Mouse (Mus musculus) limb, embryonic 10.5 days (tissue): ENCODE results near the gene Cux2. TPM values are rescaled to one million over a fixed set of nuclear protein-coding genes. Genes with fewer than 3 reads are reported as not detected.
A peak's percentile ranks its signal among the peaks of the same experiment; 100 is the strongest.

Experiments used
- DNase-seq: peaks from one replicate; pipeline ENCODE4 v3.0.0-alpha.2; 2017; ENCODE audit warnings: low spot score
- H3K27ac ChIP-seq: fragments of 300-500 bp; sonication (generic); 2 replicates; pipeline ENCODE4 v1.5.1; 2016; ENCODE audit warnings: mild to moderate bottlenecking
- H3K27me3 ChIP-seq: fragments of 300-500 bp; sonication (generic); 2 replicates; pipeline ENCODE4 v1.6.1; 2016; ENCODE audit warnings: low read depth, mild to moderate bottlenecking; ENCODE audit not compliant: poor library complexity, severe bottlenecking
- H3K36me3 ChIP-seq: fragments of 300-500 bp; sonication (generic); 2 replicates; pipeline ENCODE4 v1.6.1; 2016; ENCODE audit warnings: mild to moderate bottlenecking, moderate library complexity
- H3K4me1 ChIP-seq: fragments of 300-500 bp; sonication (generic); 2 replicates; pipeline ENCODE4 v1.6.1; 2016
- H3K4me3 ChIP-seq: fragments of 300-500 bp; sonication (generic); 2 replicates; pipeline ENCODE4 v1.5.1; 2016; ENCODE audit warnings: mild to moderate bottlenecking, moderate library complexity
- H3K9me3 ChIP-seq: fragments of 300-500 bp; sonication (generic); replicated peaks from 2 replicates; pipeline ENCODE4 v1.6.1; 2016; ENCODE audit warnings: mild to moderate bottlenecking
- WGBS: fragments of 180-500 bp; shearing (Covaris S2); methylation state at CpG from one replicate; pipeline ENCODE4 v1.1.7; 2016; 5-methylcytosine and 5-hydroxymethylcytosine counted together
- polyA plus RNA-seq: library from polyadenylated mRNA; unstranded; fragments of >200 nt; fragmentation: Nextera tagmentation; extraction: Ambion mirVana; gene quantifications from 2 replicates; pipeline ENCODE4 v1.2.1, GENCODE M21; 2016

Cux2 gene
- polyA plus RNA-seq, 1 experiment from 2014 or later = 4.4 TPM

GRCm38 (mm10) chr5:121913999-121914398 is 135.9 kb downstream of the Cux2 start:
- Histone ChIP-seq H3K27me3 (peaks cover 9% of the 10 kb centered on the region; the same call in 1 of the 2 replicates), H3K36me3 (no peaks in the 10 kb centered on the region), H3K9me3 (no peaks in the 10 kb centered on the region), H3K4me1 (peaks cover 26% of the 10 kb centered on the region), H3K27ac (peak overlapping the region; percentile 65), H3K4me3 (no peak overlapping the region)
- DNase-seq = no peak
- 46% methylated on average over 23 of the region's 23 CpGs for WGBS

- Histone ChIP-seq H3K9me3 (no peaks in the 10 kb centered on the region), H3K36me3 (no peaks in the 10 kb centered on the region), H3K4me3 (no peak overlapping the region), H3K4me1 (peaks cover 29% of the 10 kb centered on the region), H3K27ac (no peak overlapping the region), H3K27me3 (0 out of 2 replicates have a peak, but pooled peaks cover 14% of the 10 kb centered on the region)
- DNase-seq = no peak
- 86% methylated on average over 21 of the region's 21 CpGs for WGBS
Observed at GRCm38 (mm10) chr5:121909226-121909985, 140.5 kb downstream of the Cux2 start.

GRCm38 (mm10) chr5:121905671-121906070 is 144.2 kb downstream of the Cux2 start:
- peaks cover 38% of the 10 kb centered on the region for H3K4me1 ChIP-seq
- no peak overlapping the region for H3K27ac ChIP-seq
- 81% methylated on average over 17 of the region's 17 CpGs for WGBS
- no peak for DNase-seq
- H3K4me3 ChIP-seq = no peak overlapping the region
- H3K27me3 ChIP-seq = 0 out of 2 replicates have a peak, but pooled peaks cover 10% of the 10 kb centered on the region
- H3K36me3 ChIP-seq = no peaks in the 10 kb centered on the region
- no peaks in the 10 kb centered on the region for H3K9me3 ChIP-seq

- no peaks in the 10 kb centered on the region for H3K36me3 ChIP-seq
- H3K27ac ChIP-seq = no peak overlapping the region
- WGBS = 93% methylated on average over 14 of the region's 14 CpGs
- no peaks in the 10 kb centered on the region for H3K9me3 ChIP-seq
- DNase-seq = no peak
- H3K27me3 ChIP-seq = 0 out of 2 replicates have a peak, but pooled peaks cover 10% of the 10 kb centered on the region
- peaks cover 38% of the 10 kb centered on the region for H3K4me1 ChIP-seq
- H3K4me3 ChIP-seq = no peak overlapping the region
Observed at GRCm38 (mm10) chr5:121904799-121905198, 145.1 kb downstream of the Cux2 start.

DNA sequence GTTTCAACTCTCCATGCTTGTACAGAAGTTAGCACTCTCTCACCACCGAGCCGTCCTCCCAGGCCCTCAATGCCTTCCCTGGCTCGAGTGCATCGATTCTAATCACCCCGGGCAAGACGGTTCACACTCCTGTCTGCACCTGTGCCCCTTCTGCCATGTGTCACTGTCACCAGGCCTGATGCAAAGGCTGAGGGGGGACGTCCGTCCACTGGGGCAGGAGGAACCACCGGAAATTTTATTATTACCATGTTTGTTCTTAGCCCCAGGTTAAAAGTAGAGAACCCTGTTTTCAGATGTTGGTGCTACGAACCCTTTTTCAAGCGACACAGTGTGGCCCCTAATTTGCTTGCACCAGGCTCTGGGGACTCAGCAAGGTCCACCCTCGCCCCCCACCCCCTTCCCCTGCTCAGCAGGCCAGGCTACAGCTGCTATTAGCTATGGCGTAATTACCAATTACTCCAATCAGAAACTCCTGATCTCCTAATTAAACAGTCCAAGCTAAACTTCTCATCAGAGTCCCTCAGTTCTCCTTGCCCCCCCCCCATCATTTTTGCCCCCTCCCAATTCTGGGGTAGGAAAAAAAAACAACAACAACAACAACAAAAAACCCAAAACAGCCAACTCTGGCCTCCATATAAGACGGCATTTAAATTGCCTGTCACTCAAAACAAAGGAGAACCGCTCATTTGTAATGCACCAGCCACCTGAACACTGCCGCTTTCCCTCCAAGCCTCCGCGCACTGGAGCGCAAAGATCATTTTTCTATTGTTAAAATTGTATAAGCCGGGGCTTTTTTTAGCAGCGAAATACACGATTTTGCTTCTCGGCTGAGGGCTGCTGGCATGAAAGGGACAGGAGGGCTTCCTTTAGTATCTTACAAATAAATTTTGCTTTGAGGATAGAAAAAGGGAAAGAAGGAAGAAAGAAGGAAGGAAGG is 146.8 kb downstream of the Cux2 start:
- H3K4me3 ChIP-seq = no peak overlapping the region
- 0 out of 2 replicates have a peak overlapping the region, but pooled peaks have one; percentile 46 for H3K27ac ChIP-seq
- H3K27me3 ChIP-seq = 0 out of 2 replicates have a peak, but pooled peaks cover 4% of the 10 kb centered on the region
- no peak for DNase-seq
- no peaks in the 10 kb centered on the region for H3K9me3 ChIP-seq
- 58% methylated on average over 23 of the region's 23 CpGs for WGBS
- H3K4me1 ChIP-seq = peaks cover 27% of the 10 kb centered on the region
- H3K36me3 ChIP-seq = no peaks in the 10 kb centered on the region

- Histone ChIP-seq H3K9me3 (no peaks in the 10 kb centered on the region), H3K4me3 (no peak overlapping the region), H3K36me3 (no peaks in the 10 kb centered on the region), H3K27ac (0 out of 2 replicates have a peak overlapping the region, but pooled peaks have one; percentile 36), H3K4me1 (peaks cover 27% of the 10 kb centered on the region), H3K27me3 (peaks cover 20% of the 10 kb centered on the region; the same call in 1 of the 2 replicates)
- whole genome bisulfite sequencing = 67% methylated on average over 24 of the region's 24 CpGs
- DNase-seq = no peak
Observed at GRCm38 (mm10) chr5:121895117-121895756, 154.7 kb downstream of the Cux2 start.

- H3K27me3 ChIP-seq = peaks cover 20% of the 10 kb centered on the region; the same call in 1 of the 2 replicates
- H3K27ac ChIP-seq = 0 out of 2 replicates have a peak overlapping the region, but pooled peaks have one; percentile 36
- no peaks in the 10 kb centered on the region for H3K9me3 ChIP-seq
- no peak overlapping the region for H3K4me3 ChIP-seq
- H3K36me3 ChIP-seq = no peaks in the 10 kb centered on the region
- H3K4me1 ChIP-seq = peaks cover 33% of the 10 kb centered on the region
- 69% methylated on average over 10 of the region's 10 CpGs for WGBS
- no peak for DNase-seq
Observed at GRCm38 (mm10) chr5:121894647-121895046, 155.3 kb downstream of the Cux2 start.

GRCm38 (mm10) chr5:121893581-121893980 is 156.3 kb downstream of the Cux2 start:
- peaks cover 20% of the 10 kb centered on the region; the same call in 1 of the 2 replicates for H3K27me3 ChIP-seq
- 37% methylated on average over 3 of the region's 3 CpGs for WGBS
- peaks cover 43% of the 10 kb centered on the region for H3K4me1 ChIP-seq
- H3K4me3 ChIP-seq = no peak overlapping the region
- DNase-seq = no peak
- no peaks in the 10 kb centered on the region for H3K9me3 ChIP-seq
- H3K27ac ChIP-seq = no peak overlapping the region
- H3K36me3 ChIP-seq = no peaks in the 10 kb centered on the region

DNA sequence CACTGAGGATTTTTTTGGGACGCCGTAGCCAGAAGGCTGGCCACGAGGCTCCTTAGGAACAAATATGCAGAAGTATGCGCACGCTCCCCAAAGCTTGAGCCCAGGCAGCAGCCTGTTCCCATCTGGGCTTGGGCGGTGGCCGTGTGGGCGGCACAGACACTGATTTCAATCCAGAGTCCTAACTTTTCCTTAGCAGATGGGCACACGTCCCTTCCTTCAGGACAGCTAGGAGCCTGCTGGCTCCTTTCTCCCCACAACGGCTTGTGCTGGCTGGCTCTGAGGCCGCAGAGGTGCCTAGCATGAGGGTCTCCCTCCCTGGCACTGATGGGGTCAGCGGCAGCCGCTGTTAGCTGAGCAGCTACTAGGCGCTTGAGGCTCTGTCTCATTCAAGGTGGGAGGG is 157.6 kb downstream of the Cux2 start:
- Histone ChIP-seq H3K4me1 (peaks cover 43% of the 10 kb centered on the region), H3K36me3 (no peaks in the 10 kb centered on the region), H3K27ac (peak overlapping the region; percentile 46), H3K27me3 (peaks cover 20% of the 10 kb centered on the region; the same call in 1 of the 2 replicates), H3K4me3 (no peak overlapping the region), H3K9me3 (no peaks in the 10 kb centered on the region)
- 79% methylated on average over 14 of the region's 14 CpGs for WGBS
- no peak for DNase-seq

DNA sequence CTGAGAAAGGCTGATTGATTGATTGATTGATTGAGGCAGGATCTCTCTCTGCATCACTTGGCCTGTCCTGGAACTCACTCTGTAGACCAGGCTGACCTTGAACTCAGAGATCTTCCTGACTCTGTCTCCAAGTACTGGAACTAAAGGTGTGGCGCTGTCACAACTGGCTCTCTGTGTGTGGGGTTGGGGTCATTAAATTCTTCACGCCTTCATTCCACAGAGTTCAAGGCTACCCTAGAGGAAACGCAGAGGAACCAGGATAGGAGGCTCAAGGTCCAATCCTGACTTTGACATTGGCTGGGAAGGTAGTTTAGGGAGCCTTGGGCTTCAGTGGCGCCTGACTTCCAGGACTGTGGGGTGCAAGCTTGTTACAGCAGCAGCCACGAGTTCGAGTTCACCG is 159.0 kb downstream of the Cux2 start:
- Histone ChIP-seq H3K9me3 (no peaks in the 10 kb centered on the region), H3K4me1 (peaks cover 42% of the 10 kb centered on the region), H3K4me3 (no peak overlapping the region), H3K36me3 (peaks cover under 1% of the 10 kb centered on the region; the same call in 1 of the 2 replicates), H3K27me3 (peaks cover 20% of the 10 kb centered on the region; the same call in 1 of the 2 replicates), H3K27ac (peak overlapping the region; percentile 26; the same call in 1 of the 2 replicates)
- WGBS = 95% methylated on average over 7 of the region's 7 CpGs
- DNase-seq = no peak

GRCm38 (mm10) chr5:121889819-121890362 is 160.0 kb downstream of the Cux2 start:
- Histone ChIP-seq H3K9me3 (no peaks in the 10 kb centered on the region), H3K27ac (peak overlapping the region; percentile 26), H3K4me1 (peaks cover 35% of the 10 kb centered on the region), H3K4me3 (no peak overlapping the region), H3K27me3 (peaks cover 20% of the 10 kb centered on the region; the same call in 1 of the 2 replicates), H3K36me3 (peaks cover 3% of the 10 kb centered on the region; the same call in 1 of the 2 replicates)
- no peak for DNase-seq
- 47% methylated on average over 9 of the region's 9 CpGs for WGBS

- Histone ChIP-seq H3K36me3 (peaks cover 3% of the 10 kb centered on the region; the same call in 1 of the 2 replicates), H3K4me3 (no peak overlapping the region), H3K27ac (no peak overlapping the region), H3K4me1 (peaks cover 32% of the 10 kb centered on the region), H3K27me3 (peaks cover 20% of the 10 kb centered on the region; the same call in 1 of the 2 replicates), H3K9me3 (no peaks in the 10 kb centered on the region)
- WGBS = 44% methylated on average over 13 of the region's 13 CpGs
- DNase-seq = peak; percentile 50
Observed at GRCm38 (mm10) chr5:121889375-121889774, 160.5 kb downstream of the Cux2 start.
